Mouse (Mus musculus) urinary bladder, postnatal 10 days (tissue): Measurements from ENCODE around the gene Pex12.
"Not testable (repeated sequence)": the region's sequence is repeated elsewhere in the genome, so short reads cannot be mapped to it uniquely, and the experiment has no call there.

ENCODE experiments used
- DNase-seq: peaks from one replicate; pipeline ENCODE4 v3.0.0; 2022; ENCODE audit warnings: low spot score

Gene Pex12

DNA sequence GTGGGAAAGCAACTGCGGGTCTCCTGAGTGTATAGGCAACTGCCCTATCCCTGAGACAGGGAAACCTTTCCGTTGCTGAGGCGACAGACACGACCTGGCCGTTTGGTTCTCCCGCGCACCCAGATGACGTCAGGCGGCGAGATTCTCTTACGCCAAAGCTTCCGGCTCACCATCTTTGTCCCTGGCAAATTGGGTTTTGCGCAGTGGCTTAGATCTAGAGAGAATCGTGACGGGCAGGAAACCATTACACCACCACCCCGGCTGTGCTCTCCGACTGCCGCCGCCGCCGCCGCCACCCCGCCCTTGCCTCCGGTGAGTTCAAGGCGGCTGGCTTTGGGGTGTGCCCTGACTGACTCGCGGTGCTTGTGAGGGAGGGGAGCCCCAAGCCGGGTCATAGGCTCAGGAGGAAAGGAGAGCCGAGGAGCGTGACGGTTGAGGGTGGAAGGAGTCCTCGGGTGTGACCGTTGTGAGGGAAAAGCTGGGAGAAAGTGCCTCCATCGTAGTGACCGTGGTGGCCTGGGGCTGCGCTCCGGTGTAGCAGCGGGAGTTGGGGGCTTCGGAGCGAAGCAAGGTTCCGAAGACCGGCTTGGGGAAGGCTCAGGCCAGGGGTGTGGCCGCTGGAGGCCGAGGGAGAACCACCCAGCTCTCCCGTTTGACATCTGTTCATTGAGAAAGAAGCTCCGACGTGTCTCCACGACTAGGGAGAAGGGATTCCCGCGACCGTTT, at the start of gene Pex12:
Gene Pex12 (minus strand): TSS at position 61 of the 726 bp plus-strand sequence.
- peak; percentile 87 for DNase-seq

DNA sequence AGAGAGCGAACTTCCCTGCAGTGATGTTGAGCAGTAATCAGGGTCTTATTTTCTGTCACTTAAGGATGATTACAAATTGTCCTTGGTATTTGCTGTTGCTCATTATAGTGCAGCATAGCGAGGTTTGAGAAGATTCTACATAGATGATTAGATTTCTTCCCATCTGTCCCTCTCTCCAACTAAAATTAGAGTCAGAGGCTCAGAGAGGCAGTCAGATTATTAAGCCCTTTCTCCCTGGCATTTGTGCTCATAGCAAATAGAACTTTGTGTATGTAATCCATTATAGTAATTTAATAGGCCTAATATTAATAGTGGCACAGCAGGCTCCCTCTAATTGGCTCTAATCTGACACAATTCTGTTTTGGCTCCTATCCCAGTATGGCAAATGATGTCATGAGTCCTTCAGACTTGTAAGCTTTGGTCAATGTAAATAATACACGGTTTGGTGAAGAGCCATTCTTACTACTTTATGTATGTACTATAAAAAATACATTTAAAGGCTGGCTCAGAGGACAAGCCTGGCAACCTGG, 39.4 kb upstream of the Pex12 start:
- DNase-seq = no peak

DNA sequence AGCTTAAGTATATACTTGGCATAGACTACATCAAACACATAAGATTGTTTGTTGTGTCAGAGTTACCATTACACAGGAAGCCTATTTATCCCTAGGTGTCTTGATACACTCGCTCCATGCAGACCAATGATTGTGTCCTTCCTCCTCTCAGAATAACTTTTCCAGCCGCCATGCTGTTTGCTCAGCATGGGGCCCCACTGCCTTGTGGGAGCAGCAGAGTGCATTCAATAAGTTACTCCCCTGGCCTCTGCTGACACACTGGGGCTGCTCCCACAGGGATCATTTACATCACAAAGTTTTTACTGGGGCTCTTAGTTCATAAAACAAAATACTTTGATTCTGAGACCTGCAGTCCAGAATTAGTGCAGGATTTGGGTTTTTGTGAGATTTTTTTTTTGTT, 37.3 kb upstream of the Pex12 start:
- DNase-seq = no peak

DNA sequence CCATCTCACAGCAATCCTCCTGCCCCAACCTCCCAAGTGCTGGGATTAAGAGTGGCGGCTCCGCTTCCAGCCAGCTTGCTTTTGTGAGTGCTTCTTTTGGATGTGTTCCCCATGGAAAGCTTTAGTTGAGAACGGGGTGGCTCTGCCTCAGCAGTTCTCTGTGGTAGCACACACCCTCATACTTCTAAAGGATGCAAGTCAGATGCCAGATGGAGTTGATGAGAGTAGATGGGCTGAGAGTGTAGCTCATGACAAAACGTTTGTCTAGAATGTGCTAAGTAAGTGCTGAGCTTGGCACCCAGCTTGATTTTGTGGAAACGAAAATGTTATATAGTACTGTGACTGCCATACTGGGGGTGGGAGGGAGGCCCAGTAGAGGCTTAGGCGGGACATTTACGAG, 33.4 kb upstream of the Pex12 start:
- no peak for DNase-seq

DNA sequence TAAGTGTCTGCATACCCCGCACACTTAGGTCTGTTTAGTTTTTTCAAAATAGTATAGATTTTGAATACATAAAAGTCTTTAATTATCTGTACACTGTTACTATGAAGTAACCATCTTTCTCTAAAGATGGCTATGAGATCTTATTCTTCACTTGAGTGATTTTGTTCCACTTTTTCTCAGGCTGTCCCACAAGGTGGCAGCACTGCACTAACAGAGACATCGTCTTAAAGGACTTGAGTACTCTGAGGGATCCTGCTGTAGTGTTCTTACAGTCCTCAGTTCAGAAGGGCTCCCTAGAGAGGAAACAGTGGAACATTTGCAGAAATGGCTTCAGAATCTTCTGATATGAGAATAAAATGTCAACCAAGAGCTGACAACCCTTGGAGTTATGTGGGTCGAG, 25.0 kb upstream of the Pex12 start:
- no peak for DNase-seq

DNA sequence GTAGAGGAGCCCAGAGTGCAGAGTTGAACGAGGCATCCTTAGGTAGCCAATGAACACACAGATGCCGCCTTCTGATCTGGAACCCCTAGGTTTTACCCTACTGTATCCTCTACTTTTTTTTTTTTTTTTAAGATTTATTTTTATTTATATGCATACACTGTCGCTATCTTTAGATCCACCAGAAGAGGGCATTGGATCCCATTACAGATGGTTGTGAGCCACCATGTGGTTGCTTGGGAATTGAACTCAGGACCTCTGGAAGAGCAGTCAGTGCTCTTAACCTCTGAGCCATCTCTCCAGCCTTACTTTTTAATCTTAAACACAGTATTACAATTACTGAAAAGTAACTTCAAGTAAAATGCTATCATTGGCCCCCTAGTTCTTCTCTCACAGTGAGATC, 24.3 kb upstream of the Pex12 start:
- not testable (repeated sequence) for DNase-seq

DNA sequence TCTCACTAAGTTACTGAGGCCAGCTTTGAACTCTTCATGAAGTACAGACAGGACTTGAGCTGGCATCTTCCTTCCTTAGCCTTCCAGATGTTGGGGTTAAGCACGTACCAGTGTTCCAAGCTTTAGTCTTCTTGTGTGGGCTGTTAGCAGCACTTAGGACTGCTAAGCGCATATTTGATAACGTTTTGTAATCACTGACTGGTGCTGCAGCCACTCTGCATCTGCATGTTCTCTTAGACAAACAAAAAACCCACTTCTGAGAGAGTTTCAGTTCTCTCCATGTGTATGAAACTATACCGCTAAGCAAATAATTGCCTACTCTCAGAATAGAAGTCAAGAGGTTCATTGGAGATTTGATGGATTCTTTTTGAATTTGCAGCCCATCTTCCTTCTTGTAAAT, 16.7 kb upstream of the Pex12 start:
- DNase-seq = no peak

DNA sequence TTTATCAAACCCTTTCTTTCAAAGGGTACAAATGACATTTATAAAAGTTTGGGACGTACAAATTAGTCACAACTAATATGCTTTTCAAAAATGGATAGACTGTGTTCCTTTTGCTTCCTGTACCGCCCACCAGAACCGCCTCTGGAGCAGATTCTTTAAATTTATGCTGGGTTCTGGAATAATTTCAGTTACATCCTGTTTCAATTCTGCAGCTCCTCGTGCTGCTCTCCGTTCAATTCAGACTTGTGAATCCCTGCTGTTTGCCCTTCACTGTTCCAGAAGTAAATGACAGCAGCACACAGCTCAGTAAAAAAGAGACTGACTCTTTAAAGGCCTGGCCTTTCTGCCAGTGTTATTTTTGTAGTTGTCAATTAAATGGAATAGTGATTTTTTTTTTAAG, 10.1 kb upstream of the Pex12 start:
- no peak for DNase-seq

DNA sequence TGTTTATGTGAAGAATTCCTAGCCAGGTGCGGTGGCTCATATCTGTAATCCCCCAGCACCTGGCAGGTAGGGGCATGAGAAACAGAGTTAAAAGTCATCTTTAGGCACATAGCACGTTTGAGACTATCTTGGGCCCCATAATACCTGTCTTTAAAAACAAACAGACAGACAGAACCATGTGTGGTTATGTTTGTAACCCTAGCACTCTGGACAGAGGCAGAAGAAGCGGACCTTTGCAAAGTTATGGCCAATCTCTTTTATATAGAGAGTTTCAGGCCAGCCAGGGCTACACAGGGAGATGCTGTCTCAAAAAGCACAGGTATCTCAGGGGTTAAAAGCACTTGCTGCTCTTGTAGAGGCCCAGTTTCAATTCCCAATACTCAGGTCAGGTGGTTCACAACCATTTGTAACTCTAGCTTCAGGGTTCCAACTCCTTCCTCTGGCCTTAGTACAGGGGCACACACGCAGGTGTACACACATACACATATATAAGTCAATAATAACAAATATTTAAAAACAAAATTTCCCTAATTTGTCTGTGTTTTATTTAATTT, 4.4 kb upstream of the Pex12 start:
- DNase-seq = no peak

DNA sequence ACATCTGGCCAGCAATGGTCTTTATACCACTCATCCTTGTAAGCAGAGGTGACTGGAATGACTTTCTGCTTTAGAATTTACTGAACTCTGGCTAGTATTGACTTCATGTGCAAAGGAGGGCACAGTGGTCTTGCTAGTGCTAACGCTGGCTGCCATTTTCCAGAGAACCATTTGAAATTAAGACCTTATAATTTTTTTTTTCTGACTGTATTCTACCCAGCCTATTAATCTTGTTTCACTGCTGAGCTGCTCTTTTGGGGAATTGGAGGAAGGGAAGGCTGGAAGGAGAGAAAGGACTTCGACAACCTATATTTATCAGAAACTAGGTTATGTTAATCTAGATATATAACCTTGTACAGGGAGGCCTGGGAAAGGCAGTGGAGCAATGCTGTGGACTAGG, 2.1 kb upstream of the Pex12 start:
- no peak for DNase-seq

DNA sequence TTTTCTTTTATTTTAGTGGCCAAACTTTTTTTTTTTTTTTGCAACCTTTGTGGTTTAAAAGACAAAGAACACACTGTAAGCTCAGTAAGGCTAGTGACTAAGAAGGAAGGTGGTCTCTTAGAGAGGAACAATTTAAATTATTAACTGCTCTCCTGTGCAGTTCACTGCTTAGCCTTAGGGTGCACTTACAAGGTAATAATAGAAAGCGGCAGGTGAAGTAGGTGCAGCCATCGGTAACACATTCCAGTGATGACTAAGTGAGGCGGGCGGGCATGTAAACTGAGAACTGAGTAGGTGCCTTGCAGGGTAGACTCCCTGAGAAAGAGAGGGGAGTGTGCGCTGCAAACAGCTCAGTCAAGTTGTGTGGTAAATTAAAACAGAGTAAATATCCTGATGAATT, 1.4 kb upstream of the Pex12 start:
- no peak for DNase-seq

DNA sequence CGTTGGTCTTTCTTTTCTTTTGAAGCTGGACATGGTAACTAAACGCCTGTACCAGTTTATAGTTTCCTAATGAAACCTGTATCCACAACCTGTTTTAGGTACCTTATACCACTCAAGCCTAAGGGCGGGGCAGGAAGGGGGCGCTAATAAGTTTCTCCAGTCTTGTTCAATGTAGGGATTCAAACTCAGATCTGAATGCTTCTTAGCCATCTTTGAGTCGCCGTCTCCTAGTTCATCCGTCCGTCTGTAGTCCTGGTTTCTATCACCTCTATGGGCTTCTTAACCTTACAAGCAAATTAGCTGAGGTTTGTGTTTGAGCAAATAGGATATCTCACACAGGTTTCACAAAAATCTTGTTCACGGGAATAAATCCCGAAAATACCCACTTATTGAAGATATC, 262 bp downstream of the Pex12 start:
- DNase-seq = no peak

DNA sequence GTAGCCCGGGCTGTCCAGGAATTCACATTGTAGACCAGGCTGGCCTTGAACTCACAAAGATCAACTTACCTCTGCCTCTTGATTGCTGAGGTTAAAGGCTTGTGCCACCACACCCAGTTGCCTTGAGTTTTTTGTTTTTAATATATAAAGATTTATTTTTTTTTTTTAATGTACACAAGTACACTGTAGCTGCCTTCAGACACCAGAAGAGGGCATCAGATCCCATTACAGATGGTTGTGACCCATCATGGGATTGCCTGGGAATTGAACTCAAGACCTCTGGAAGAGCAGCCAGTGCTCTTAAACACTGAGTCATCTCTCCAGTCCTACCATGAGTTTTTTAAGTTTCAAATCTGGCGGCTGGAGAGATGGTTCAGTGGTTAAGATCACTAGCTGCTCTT, 955 bp downstream of the Pex12 start:
- no peak for DNase-seq

DNA sequence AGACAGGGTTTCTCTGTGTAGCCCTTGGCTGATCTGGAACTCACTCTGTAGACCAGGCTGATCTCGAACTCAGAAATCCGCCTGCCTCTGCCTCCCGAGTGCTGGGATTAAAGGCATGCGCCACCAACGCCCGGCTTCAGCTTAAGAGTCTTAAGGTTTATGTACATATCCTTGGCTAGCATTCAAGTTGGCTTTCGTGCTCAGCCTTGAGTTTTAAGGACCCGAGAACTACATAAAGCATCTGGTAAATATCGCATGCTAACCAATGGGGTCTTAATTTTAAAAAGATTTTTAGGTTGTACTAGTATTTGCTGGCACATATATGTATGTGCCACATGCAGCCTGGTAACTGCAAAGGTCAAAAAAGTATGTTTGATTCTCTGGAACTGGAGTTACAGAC, 2.7 kb downstream of the Pex12 start:
- no peak for DNase-seq

DNA sequence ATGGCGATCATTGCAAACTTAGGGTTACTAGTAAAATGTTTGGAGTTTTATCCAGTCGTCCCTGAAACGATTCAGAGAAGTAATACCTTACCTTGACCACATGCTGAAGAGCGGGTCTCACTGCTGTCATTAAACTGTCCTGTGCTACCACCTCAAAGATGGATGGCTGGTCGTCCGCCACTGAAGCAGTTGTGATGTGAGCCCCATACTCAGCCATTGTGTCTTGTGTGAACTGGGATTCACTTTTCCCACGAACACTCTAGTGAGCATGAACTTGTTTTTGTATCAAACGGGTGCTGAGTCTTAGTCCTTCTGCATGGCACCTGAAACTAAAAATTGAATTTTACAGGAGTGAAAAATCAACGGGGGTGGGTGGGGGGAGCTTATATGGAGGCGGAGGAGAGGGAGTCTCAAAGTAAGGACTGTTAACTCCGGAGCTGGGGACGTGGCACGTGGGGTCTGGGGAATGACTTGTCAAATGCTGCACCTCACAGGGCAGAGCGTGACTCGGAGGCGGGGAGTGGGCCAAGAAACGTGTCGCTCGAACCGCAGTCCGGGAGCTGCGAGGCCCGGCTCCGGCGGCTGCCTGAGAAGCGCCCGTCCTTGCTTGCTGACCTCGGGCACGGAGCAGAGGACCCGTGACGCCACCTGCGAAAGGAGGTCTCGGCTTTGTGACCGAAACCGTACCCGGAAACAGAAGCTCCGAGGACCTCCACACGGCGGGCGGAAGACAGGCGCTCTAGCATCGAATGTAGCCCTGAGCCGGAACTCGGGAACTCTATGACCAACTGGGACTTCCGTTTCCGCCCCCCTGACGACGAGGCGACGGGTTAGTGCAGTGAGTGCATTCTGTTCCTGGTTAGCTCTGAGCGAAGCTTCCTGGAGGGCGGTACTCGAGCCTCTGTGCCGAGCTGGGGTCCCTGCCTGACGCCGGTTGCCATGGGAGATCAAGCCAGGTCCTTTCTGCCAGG, 3.9 kb downstream of the Pex12 start, which contains the start of gene Ap2b1:
Gene Ap2b1 (plus strand): TSS at position 800 of the 971 bp plus-strand sequence.
- DNase-seq = peak; percentile 53

DNA sequence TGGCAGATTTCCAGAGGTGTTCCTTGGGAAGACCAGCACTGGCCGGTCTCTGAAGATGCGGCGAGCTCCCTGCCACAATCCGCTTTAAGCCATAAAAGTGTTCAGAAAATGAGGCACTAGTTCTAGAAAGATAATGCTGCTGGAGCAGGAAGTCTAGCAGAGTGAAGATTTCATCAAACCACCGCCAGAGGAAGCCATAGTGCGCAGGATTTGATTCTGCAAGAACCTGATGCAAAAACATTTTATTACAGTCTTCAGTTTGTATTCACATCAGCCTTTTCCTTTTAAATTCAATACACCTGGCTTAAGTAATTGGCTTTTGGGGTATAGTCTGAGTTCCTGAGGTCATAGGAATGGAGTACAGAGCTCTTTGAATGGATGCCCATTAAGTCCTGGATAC, 4.6 kb downstream of the Pex12 start:
- no peak for DNase-seq

DNA sequence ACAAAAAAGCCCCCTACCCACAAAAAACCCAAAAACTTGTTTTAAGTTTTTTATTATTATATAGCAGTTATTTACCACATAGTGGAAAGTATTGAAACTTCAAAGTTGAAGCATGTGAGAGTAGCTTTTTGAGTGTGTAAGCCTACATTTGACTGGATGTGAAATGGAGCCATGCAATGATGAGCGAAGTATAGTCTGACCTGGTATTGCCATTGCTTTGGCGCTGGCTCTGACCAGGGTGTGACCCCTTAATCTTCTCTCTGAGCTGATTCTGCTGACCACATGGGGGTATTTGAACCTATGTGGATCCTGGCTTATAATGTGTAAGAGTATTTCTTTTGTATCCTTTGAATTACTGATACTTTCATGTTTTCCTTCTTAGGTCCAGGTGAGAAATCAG, 8.3 kb downstream of the Pex12 start:
- DNase-seq = no peak

DNA sequence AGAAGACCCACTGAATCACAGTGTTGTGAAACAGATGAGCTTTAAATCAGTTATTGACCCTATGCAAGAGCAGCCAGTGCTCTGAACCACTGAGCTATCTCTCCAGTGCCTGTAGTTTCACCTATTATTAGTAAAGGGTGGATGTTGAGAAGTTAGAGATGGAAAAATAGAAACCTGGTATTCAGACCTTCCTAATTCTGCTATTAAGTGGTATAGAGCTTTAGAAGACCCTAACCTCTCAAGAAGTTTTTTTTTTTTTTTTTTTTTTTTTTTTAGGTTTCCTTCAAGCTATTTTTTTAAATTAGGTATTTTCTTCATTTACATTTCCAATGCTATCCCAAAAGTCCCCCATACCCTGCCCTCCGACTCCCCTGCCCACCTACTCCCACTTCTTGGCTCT, 9.2 kb downstream of the Pex12 start:
- DNase-seq = no peak

DNA sequence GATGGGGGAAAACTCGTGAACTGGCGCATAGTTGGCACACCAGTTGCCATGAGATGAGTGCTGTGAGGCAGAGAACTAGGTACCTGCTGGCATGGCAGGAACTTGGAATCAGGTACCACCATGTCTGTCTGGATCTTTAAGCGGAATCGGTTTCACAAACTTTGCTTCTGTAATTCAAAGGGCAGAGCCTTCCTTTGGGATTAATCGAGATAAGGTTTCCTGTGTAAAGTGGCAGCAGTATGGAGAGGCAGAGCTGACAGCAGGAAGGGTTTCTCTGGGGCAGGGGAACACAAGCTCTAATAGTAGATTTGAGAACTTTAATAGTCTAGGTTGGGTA, 10.2 kb downstream of the Pex12 start:
- no peak for DNase-seq

DNA sequence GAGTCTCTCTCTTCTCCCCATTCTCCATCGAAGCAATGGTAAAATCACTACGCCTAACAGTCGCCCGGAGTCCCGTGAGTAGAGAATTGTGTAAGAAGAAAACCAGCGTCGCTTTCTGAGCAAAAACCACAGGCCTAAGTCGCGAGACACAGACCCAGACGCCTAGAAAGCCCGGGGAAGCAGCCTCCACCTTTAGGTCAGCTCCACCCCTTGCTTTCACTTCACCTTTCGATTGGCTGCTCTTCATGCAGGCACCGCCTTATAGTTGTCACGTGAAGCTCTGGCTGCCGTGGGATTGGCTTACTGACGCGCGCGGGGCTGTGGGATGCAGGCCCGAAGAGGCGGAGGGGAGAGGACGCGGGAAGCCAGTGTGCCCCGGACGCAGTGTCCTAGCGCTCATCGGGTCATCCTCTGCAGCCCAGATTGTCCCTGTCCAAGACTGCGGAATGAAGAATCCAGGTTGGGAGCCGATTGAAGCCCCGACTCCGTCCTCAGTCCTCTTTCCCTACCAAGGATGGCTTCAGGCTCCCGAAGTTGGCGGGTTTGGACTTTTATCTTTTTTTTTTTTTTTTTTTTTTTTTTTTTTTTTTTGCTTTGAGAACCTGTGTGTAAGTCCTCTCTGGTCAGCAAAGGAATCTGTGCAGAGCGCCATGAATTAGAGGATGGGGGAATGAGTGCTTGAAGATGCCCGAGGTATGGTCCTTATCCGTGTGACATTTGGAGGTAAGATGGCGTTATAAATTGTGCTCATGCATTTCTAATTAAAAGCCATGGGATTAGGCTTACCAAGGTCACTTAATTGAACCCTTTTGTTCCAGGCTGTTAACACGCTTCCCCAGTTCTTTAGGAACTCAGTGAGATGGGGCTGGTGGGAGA, 10.8 kb downstream of the Pex12 start:
- DNase-seq = peak; percentile 74

DNA sequence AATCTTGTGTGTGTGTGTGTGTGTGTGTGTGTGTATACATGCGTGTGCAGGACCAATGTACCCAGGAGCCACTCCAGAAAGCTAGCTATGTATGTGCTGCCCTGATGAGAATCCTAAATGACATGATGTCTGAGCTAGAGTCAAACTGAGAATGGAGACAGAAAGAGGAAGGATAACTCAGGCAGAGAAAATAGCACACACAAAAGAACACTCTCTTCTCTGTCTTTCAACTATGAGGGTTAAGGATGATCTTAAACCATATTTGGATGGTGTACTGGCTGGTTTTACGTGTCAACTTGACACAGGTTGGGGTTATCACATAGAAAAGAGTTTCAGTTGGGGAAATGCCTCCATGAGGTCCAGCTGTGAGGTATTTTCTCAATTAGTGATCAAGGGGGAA, 12.8 kb downstream of the Pex12 start:
- no peak for DNase-seq

DNA sequence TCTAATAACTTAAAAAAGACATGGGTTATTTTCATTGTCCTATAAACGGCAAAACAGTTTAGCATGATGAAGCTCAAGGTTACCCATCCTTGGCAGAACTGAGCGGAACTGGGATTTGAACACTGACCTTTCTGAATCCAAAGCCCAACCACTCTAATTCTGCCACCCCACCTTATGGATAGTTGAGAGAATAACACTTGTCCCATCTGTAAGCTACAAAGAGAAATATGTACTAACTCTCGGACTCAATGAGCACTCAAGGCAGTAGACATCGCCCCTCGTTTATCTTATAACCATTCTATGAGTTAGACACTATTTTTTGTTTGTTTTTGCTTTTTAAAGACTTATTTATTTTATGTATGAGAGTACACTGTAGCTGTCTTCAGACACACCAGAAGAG, 13.3 kb downstream of the Pex12 start:
- no peak for DNase-seq
